24 mouse cellular contexts compared by ENCODE assay signal in the genomic region with DNA sequence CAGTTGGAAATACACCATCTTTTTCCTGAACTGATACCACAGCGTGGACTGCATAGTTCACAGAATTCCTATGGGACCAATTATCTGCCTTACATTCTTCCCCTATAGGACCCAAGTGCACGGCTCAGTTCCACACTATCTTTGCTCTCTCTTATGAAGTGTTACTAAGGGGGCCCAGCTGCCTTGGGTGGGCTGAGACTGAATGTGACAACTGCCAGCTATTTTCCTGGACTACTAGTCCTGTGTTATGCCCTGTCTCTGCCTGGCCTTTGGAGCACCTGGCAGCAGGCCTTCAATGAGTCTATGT.
DNase-seq lines count a peak whose midpoint lies in the region; ATAC-seq and TF ChIP-seq lines count a peak whose summit lies in the region.
"Had no signal": no experiment of that assay in that cellular context is flagged by ENCODE, and none has a peak within 500 bp of the region (broad histone marks: within the 10 kb centered on the region; RNA-seq: fewer than 3 reads in every experiment).

No protein-coding gene starts in this region.

- H3K4me1 ChIP-seq in heart, embryonic 14.5 days (ENCODE audit: control insufficient read depth in 2 of 2, insufficient read depth in 2 of 2, low read length in 2 of 2) = peaks cover 40 to 69% of the 10 kb centered on the region in 2 experiments
- peaks cover 29% of the 10 kb centered on the region for H3K4me1 ChIP-seq in lung, embryonic 14.5 days (ENCODE audit: insufficient read depth)
- H3K4me1 ChIP-seq in stomach, embryonic 14.5 days (ENCODE audit: control insufficient read depth, insufficient read depth, low read length) = peaks cover 11% of the 10 kb centered on the region; the same call in 1 of the 2 replicates
- no peaks in the 10 kb centered on the region; the same call in 1 of the 2 replicates for H3K4me1 ChIP-seq in stomach, postnatal 0 days (replicated peaks; ENCODE audit: control insufficient read depth, insufficient read depth)

- peak overlapping the region; percentile 47 to 66 for H3K27ac ChIP-seq in heart, embryonic 14.5 days (replicated peaks in 1 of 2; ENCODE audit: control insufficient read depth in 1 of 2, insufficient read depth in 1 of 2, low read depth in 2 of 2, low read length in 2 of 2)
- peak overlapping the region; percentile 83 for H3K27ac ChIP-seq in lung, embryonic 14.5 days (ENCODE audit: low read depth)
- H3K27ac ChIP-seq in stomach, embryonic 14.5 days (ENCODE audit: low read length) = no peak overlapping the region
- H3K27ac ChIP-seq in stomach, postnatal 0 days (replicated peaks) = no peak overlapping the region
- H3K27ac ChIP-seq: forebrain, embryonic 13.5 days; kidney, embryonic 15.5 days; left cerebral cortex, adult 2 months; liver, embryonic 14.5 days had no signal

- 0 out of 2 replicates have a peak, but pooled peaks have one; percentile 54 for ATAC-seq in heart, embryonic 14.5 days (ENCODE audit: insufficient number of reproducible peaks, insufficient read depth, low FRiP score, low read depth)
- ATAC-seq in lung, embryonic 14.5 days (ENCODE audit: insufficient read depth) = peak; percentile 90
- ATAC-seq in stomach, embryonic 14.5 days (ENCODE audit: insufficient number of reproducible peaks, insufficient read depth, low FRiP score, low read depth) = peak; percentile 18; the same call in 1 of the 2 replicates
- ATAC-seq in stomach, postnatal 0 days (ENCODE audit: low FRiP score, low TSS enrichment) = no peak
- ATAC-seq: forebrain, embryonic 13.5 days; hindbrain, postnatal 0 days; intestine, postnatal 0 days; midbrain, embryonic 15.5 days had no signal

- no peak for TF ChIP-seq CTCF in lung, embryonic 14.5 days (IDR thresholded peaks at IDR 0.05; ENCODE audit: low read depth)
- no peak for TF ChIP-seq CTCF in stomach, postnatal 0 days (IDR thresholded peaks at IDR 0.05; ENCODE audit: low read depth)

- H3K9ac ChIP-seq in heart, embryonic 14.5 days (ENCODE audit: low read length) = no peak overlapping the region
- no peak overlapping the region for H3K9ac ChIP-seq in lung, embryonic 14.5 days
- no peak overlapping the region for H3K9ac ChIP-seq in stomach, embryonic 14.5 days (replicated peaks; ENCODE audit: low read depth, low read length)
- no peak overlapping the region for H3K9ac ChIP-seq in stomach, postnatal 0 days (ENCODE audit: low read length)
- H3K9ac ChIP-seq: forebrain, embryonic 13.5 days; kidney, embryonic 15.5 days; liver, embryonic 14.5 days; midbrain, embryonic 15.5 days; stomach, embryonic 15.5 days had no signal

- no peaks in the 10 kb centered on the region for H3K9me3 ChIP-seq in heart, embryonic 14.5 days (ENCODE audit: control insufficient read depth, low read length)
- H3K9me3 ChIP-seq in lung, embryonic 14.5 days (ENCODE audit: low read depth, low read length) = no peaks in the 10 kb centered on the region
- no peaks in the 10 kb centered on the region for H3K9me3 ChIP-seq in stomach, embryonic 14.5 days (ENCODE audit: control insufficient read depth, low read depth, low read length)
- no peaks in the 10 kb centered on the region for H3K9me3 ChIP-seq in stomach, postnatal 0 days (ENCODE audit: control insufficient read depth, low read length)
- H3K9me3 ChIP-seq: forebrain, embryonic 13.5 days; kidney, embryonic 15.5 days; midbrain, embryonic 15.5 days; stomach, embryonic 15.5 days had no signal

- DNase-seq in heart, postnatal 25 days (ENCODE audit: low spot score) = no peak
- peak; percentile 92 for DNase-seq in lung, embryonic 14.5 days
- no peak for DNase-seq in lung, adult 18-20 months
- no peak for DNase-seq in stomach, postnatal 0 days (ENCODE audit: low spot score)
- DNase-seq in lung, postnatal 4 days = peak; percentile 35 to 51
- DNase-seq in cerebellum, postnatal 25 days = no peak
- DNase-seq: cerebellum, adult 8-10 months; gastrocnemius, postnatal 10 days; kidney, postnatal 4 days; left cerebral cortex, postnatal 4 days; right cerebral cortex, postnatal 14 days; spleen, adult 18-20 months; thymus, adult 2 months had no signal

- H3K4me3 ChIP-seq in heart, embryonic 14.5 days (ENCODE audit: control insufficient read depth in 1 of 2, insufficient read depth in 1 of 2, low read depth in 1 of 2, low read length in 2 of 2) = no peak overlapping the region
- no peak overlapping the region for H3K4me3 ChIP-seq in lung, embryonic 14.5 days (ENCODE audit: low read depth, low read length)
- no peak overlapping the region for H3K4me3 ChIP-seq in stomach, embryonic 14.5 days (ENCODE audit: low read depth, low read length)
- H3K4me3 ChIP-seq in stomach, postnatal 0 days (ENCODE audit: low read depth, low read length) = no peak overlapping the region
- H3K4me3 ChIP-seq: forebrain, embryonic 13.5 days; kidney, embryonic 15.5 days; left cerebral cortex, adult 2 months; midbrain, embryonic 15.5 days; myocyte; stomach, embryonic 15.5 days had no signal

- TF ChIP-seq EP300 in stomach, postnatal 0 days (optimal IDR thresholded peaks at IDR 0.05) = no peak

- intact Hi-C loops in heart, postnatal 25 days (cut with DNase I) = no loop called here

- WGBS in heart, embryonic 14.5 days = 6% methylated on average over 2 of the region's 2 CpGs
- 17% methylated on average over 2 of the region's 2 CpGs for WGBS in lung, embryonic 14.5 days
- 51% methylated on average over 2 of the region's 2 CpGs for WGBS in stomach, embryonic 14.5 days
- WGBS in stomach, postnatal 0 days = 43% methylated on average over 2 of the region's 2 CpGs

- H3K27me3 ChIP-seq in heart, embryonic 14.5 days (ENCODE audit: control insufficient read depth, insufficient read depth, low read length) = no peaks in the 10 kb centered on the region
- no peaks in the 10 kb centered on the region for H3K27me3 ChIP-seq in lung, embryonic 14.5 days (ENCODE audit: insufficient read depth, low read length)
- no peaks in the 10 kb centered on the region for H3K27me3 ChIP-seq in stomach, embryonic 14.5 days (ENCODE audit: control insufficient read depth, insufficient read depth, low read length)
- H3K27me3 ChIP-seq in stomach, postnatal 0 days (ENCODE audit: control insufficient read depth, insufficient read depth, low read length) = no peaks in the 10 kb centered on the region
- H3K27me3 ChIP-seq: forebrain, embryonic 13.5 days; kidney, embryonic 15.5 days; midbrain, embryonic 15.5 days; stomach, embryonic 15.5 days had no signal

- no peaks in the 10 kb centered on the region for H3K36me3 ChIP-seq in heart, embryonic 14.5 days (ENCODE audit: control insufficient read depth, insufficient read depth, low read length)
- H3K36me3 ChIP-seq in lung, embryonic 14.5 days (ENCODE audit: insufficient read depth) = no peaks in the 10 kb centered on the region
- no peaks in the 10 kb centered on the region for H3K36me3 ChIP-seq in stomach, embryonic 14.5 days (ENCODE audit: control insufficient read depth, insufficient read depth, low read length)
- no peaks in the 10 kb centered on the region for H3K36me3 ChIP-seq in stomach, postnatal 0 days (ENCODE audit: control insufficient read depth, insufficient read depth, low read length)
- H3K36me3 ChIP-seq: stomach, embryonic 15.5 days had no signal

- H3K4me2 ChIP-seq in heart, embryonic 14.5 days (ENCODE audit: low read length) = no peak overlapping the region
- no peak overlapping the region for H3K4me2 ChIP-seq in lung, embryonic 14.5 days
- no peak overlapping the region for H3K4me2 ChIP-seq in stomach, embryonic 14.5 days (replicated peaks; ENCODE audit: low read depth, low read length)
- no peak overlapping the region for H3K4me2 ChIP-seq in stomach, postnatal 0 days (replicated peaks; ENCODE audit: low read depth)
- H3K4me2 ChIP-seq: forebrain, embryonic 13.5 days; kidney, embryonic 15.5 days; midbrain, embryonic 15.5 days; stomach, embryonic 15.5 days had no signal

Comparison
In these comparisons a context has a peak if more than half of its experiments do, and no peak if none do; other contexts are left out.
1. DNase-seq: peak in lung, embryonic 14.5 days (single experiment) and lung, postnatal 4 days (2 of 2); none in heart, postnatal 25 days (single experiment), lung, adult 18-20 months (0 of 2), stomach, postnatal 0 days (single experiment) and cerebellum, postnatal 25 days (0 of 2).
2. H3K27ac ChIP-seq: peak in heart, embryonic 14.5 days (2 of 2) and lung, embryonic 14.5 days (single experiment); none in stomach, embryonic 14.5 days (single experiment) and stomach, postnatal 0 days (single experiment).